Mouse (Mus musculus) urinary bladder, postnatal 14 days (tissue): ENCODE measurements at regions not wholly inside any gene's neighbourhood (a gene's known extent, or its start where the extent isn't known, plus 50 kb on each side); places are given as distances from the start of the nearest gene placed in this dataset.
"Not testable (repeated sequence)": the region's sequence is repeated elsewhere in the genome, so short reads cannot be mapped to it uniquely, and the experiment has no call there.

Source experiments
- DNase-seq: peaks from one replicate; pipeline ENCODE4 v3.0.0; 2021; ENCODE audit warnings: low spot score

- DNase-seq, result no peak
Observed at GRCm38 (mm10) chr4:131161501-131161900, 217.3 kb downstream of the Matn1 start.

DNA sequence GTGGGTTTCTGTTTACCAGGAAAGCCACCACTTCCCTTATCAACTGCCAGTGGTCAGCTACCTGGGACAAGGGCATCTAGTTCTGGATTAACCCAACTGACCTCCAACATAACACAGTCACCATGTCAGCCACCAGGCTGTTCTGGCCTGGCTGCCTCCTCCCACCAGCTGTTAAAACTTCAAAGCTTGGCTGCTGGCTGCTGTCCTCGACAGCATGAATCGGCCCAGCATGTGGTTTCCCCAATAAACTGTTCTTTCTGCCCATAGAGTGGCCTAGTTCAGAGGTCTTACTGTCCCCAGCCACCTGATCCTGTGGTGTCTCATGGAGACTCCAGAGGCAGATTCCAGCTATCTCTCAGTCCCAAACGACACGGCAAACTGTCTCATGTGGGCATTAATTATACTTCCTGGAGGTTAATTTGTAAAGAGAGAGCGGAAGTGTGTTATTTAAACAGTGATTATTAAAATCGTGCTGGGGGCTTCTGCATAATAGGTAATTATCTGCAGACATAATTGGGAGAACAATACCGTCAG lies 219.7 kb downstream of the Matn1 start:
- no peak for DNase-seq

DNA sequence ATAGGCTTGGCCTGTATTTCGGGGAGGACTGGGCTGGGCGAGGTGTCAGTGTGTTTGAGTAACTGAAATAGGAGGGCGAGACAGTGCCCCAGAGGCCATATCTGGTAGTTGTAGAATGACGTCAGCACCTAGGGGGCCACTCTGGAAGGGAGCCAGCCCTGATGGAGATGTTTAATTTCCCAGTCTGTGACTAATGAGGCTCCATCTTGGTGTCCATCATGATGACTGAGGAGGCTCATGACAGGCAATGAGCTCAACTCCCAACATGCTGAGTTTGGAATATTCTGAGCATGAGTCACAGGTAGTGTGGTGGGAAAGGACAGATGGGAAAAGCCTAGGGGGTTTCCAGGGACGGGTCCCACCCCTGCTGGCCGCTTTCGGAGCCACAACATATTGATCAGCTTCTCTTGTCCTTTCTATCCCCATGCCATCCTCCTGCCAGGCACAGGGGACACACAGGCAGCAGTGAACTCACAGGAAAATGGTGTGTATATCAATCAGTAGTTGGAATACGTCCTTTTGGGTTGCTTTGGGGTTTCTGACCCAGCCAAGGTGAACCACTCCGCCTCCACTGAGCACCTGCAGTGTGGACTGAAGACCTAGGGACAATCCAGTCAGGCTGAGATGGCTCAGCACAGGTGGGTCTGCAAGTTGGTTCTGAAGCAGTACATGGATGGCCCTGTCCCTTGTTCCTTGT lies 222.5 kb downstream of the Matn1 start:
- no peak for DNase-seq

GRCm38 (mm10) chr4:131167921-131168320 lies 223.7 kb downstream of the Matn1 start:
- DNase-seq, result no peak

- no peak for DNase-seq
Observed at GRCm38 (mm10) chr4:131173783-131174460, 229.7 kb downstream of the Matn1 start.

GRCm38 (mm10) chr4:131176701-131177100 lies 232.5 kb downstream of the Matn1 start:
- no peak for DNase-seq

DNA sequence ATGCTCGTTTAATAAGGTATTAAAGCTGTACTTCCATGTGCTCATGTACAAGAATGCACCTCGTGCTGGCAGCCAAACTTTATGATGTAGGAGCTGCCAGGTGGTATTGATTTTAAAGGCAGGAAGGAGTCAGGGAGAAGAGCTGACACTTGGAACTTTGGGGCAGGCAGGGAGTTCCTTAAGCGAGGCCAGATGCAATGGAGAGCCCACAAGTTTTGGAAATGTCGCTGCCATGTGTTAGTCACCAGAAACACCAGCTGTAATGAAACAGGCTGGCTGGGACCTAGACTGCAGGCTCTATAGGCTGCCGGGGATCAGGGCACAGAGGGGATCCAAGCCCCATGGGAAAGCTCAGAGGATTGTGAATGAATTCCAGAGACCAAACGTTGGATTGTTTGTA lies 233.7 kb downstream of the Matn1 start:
- DNase-seq, result no peak

GRCm38 (mm10) chr4:131178642-131179041 lies 234.5 kb downstream of the Matn1 start:
- DNase-seq, result not testable (repeated sequence)

GRCm38 (mm10) chr4:131188066-131188465 lies 243.9 kb downstream of the Matn1 start:
- DNase-seq, result no peak

GRCm38 (mm10) chr4:131191106-131191880 lies 247.1 kb downstream of the Matn1 start:
- DNase-seq, result no peak

DNA sequence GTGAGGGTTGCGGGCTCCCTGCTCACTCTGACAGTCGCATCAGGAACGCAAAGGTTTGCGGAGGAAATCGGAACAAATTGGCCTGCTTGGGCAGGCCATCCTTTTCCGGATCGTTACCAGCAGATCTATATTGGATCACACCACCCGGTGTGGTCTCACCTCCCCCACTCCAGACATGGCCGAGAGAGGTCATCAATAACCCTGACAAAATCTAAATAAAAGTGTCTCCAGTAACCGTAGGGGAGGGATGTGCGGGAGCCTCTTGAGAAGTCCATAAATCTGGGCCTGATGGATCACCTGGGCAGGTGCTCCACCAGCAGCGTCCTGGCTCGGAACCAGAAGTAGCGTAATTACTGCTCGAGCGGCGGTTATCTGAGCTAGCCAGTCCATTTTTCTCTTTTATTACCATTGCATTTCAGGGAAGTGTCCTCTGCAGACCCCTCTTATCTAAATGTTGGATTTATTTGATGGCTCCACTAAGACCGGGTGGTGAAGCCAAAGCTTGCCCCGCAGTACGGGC lies 249.8 kb downstream of the Matn1 start:
- no peak for DNase-seq

DNA sequence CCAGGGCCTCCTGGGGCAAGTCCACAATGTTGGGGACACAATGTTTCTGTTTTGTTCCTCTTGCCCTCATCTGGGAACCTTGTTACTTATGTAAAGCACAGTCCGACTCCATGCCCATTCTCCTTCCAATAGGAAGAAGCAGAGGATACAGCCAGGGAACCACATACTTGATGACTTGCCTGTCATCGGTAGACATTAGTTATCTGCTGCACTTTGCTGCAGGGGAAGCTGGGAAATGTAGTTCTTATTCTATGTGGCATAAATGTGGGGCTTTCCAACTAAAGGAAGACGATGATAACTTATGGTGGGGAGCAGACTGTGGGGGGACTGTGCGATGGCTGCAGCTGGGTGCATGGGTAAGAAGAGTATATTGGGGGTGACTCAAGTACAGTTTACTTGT lies 252.0 kb downstream of the Matn1 start:
- DNase-seq, result no peak

GRCm38 (mm10) chr4:131203721-131204120 lies 259.5 kb downstream of the Matn1 start:
- no peak for DNase-seq

DNA sequence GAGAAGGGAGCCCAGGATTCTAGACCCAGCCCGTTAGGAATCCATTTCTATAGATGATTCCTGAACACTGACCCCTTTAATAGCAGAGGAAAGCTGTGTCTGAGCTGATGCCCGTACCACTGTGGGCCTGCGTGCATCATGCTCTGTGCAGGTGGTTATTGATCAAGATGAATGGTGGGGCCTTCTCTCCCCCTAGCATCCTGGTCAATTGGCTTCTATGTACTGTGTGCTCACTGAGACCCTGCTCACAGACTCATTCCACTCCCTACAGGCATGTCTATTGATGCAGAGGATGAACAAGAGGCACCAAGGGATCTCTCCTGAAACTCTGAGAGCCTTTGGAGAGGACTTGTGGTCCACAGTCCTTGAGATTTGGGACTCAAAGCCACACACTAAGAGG lies 260.5 kb downstream of the Matn1 start:
- no peak for DNase-seq

DNA sequence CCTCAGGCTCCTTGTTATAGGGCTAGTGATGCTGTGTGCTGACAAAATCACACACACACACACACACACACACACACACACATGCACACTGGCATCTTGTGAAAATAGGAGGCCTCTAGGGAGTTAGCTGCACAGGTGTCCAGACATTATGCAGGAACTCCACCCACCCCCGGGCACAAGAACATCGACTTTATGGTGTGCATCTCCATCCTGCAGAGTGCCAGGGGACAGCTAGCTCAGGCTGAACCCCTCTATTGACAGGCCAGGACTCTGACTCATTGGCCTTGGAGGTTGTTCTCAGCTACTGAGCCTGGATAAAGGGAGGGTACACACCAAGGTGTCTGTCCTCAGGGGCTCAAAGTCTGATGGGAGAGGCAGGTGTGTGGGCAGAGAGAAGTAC lies 260.9 kb downstream of the Matn1 start:
- no peak for DNase-seq

GRCm38 (mm10) chr4:131205685-131206084 lies 261.5 kb downstream of the Matn1 start:
- no peak for DNase-seq

DNA sequence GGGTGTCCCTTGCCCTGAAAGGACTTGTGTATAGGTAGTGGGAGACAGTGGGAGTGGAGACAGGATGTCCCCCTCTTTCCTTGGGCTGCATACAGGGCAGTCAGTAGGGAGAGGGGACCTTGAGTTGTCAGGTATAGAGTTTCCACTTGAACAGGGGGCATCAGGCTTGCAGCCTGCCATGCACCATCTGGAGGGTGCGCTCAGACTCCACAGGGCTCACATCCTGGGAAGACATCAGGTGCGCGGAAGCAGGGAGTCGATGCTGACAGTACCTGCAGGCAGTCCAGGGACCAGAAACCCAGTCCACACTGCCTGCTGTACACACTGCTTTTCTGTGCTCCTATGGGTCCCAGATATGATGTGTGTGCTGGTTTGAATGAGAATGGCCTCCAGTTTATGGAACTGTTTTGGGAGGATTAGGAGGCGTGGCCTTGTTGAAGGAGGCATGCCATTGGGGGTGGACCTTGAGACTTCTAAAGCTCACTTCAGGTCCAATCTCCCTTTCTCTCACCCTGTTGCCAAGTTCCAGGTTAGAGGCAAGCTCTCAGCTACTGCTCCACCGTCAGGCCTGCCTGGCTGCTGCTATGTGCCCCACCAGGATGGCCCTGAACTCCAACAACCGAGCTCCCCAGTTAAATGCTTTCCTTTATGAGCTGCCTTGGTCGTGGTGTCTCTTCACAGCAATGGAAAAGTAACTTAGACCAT lies 262.1 kb downstream of the Matn1 start:
- no peak for DNase-seq

- no peak for DNase-seq
Observed at GRCm38 (mm10) chr4:131206886-131207200, 262.7 kb downstream of the Matn1 start.

DNA sequence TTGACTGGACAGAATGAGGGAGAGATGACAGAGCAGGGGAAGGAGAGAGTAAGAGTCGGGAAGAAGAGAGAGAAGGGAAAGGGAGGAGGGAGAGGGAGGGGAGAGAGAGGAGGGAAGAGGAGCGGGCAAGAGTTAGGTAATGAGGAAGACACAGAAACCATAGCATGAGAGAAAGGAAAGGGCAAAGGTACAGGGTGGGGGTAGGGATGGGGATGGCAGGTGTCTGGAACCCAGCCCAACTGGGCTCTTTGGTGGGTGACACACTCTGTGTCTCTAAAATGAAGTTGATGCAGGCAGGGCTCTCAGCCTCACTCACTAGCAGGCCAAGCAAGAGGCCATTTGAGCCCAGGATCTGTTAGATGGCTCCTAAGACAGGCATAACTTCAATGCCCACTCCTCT lies 263.1 kb downstream of the Matn1 start:
- no peak for DNase-seq

DNA sequence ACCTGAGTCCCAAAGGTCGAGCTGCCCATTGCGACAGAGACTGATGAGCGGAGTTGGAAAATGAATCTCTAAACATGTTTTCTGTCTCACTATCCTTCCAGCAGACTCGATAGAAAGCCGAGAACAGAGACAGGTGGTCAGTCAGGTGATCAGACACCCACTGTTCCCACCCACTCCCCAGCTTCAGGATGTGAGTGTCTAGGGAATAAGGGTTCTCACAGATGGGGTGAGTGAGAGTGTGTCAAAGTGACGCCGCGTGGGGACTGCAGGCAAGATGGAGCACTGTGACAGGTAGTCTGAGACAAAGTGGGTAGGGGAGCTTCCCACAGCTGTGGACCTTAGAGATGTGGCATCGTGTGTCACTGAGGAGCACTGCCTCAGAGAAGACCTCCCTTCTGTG lies 264.0 kb downstream of the Matn1 start:
- no peak for DNase-seq

DNA sequence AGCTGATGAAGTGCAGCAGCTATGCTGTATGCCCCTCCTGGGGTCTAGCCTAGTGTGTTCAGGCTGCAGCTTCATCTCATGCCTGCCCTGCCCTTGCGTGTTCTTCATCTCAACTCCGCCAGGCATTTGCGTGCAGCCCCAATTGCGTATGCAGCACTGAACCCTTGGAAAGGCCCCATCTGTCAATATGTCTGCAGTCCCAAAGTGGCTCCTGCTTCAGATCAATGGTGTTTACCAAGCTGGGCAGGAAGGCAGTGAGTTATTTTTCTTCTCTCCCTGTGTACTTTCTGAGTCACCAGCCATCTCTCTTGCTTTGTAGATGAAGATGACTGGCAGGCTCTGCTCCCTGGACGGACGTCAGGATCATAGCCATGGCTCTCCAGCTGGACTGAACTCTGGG lies 264.5 kb downstream of the Matn1 start:
- DNase-seq, result no peak

DNA sequence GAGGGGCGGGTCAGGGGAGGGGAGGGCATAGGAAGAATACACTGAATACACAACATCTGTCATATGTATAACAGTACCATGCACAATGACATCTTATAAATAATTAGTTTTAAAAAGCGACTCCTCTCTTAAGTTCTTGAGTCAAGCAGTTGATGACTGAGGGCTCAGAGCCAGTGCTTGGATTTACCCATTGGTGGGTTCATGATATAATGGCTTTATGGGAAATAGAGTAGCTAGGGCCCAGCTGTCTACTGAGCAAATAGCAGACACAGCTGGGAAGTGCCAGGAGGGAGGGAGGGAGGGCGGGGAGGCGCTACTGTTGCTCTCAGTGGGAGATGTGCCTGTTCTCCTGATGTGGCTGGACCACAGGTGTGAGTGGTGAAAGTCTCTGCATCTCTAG lies 268.5 kb downstream of the Matn1 start:
- DNase-seq, result no peak
